Comparison of ENCODE assay signal across 8 mouse cellular contexts in the genomic region with DNA sequence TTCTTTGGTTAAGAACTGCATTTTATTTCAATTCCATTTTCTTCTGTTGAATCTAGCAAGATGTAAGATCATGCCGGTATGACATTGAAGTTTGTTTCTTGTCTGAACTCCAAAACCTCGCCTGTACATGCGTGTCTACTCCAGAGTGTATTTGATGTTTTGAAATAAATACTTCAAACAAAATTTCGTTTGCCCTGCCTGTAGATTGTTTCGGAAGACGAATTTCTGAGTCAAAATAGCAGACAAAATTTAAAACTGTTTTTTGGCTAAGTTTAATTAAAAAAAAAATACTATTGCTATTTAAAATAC. TPM values are rescaled to one million over a fixed set of nuclear protein-coding genes. Genes with fewer than 3 reads are reported as not detected.
DNase-seq lines count a peak whose midpoint lies in the region; ATAC-seq and TF ChIP-seq lines count a peak whose summit lies in the region.

No protein-coding gene starts in this region.

- H3K9ac ChIP-seq in heart, embryonic 14.5 days (ENCODE audit: low read length): peak overlapping the region; percentile 67
- no peak overlapping the region for H3K9ac ChIP-seq in forebrain, postnatal 0 days
- peak overlapping the region; percentile 51 for H3K9ac ChIP-seq in liver, embryonic 16.5 days (ENCODE audit: low read depth, low read length)

- no peaks in the 10 kb centered on the region for H3K27me3 ChIP-seq in heart, embryonic 14.5 days (ENCODE audit: control insufficient read depth, insufficient read depth, low read length)
- no peaks in the 10 kb centered on the region for H3K27me3 ChIP-seq in G1E (ENCODE audit: insufficient read depth, low read length)
- H3K27me3 ChIP-seq in forebrain, postnatal 0 days (ENCODE audit: insufficient read depth, low read length): no peaks in the 10 kb centered on the region
- no peaks in the 10 kb centered on the region for H3K27me3 ChIP-seq in liver, embryonic 16.5 days (ENCODE audit: control insufficient read depth, insufficient read depth, low read depth, low read length)

- no peak for DNase-seq in heart, postnatal 4 days
- DNase-seq in G1E (ENCODE audit: low spot score): no peak
- no peak for DNase-seq in forebrain, postnatal 0 days
- DNase-seq in ovary, postnatal 10 days (ENCODE audit: low spot score): no peak
- no peak for DNase-seq in cerebellum, adult 11-12 months
- DNase-seq in thymus, postnatal 14 days: no peak

- H3K36me3 ChIP-seq in heart, embryonic 14.5 days (ENCODE audit: control insufficient read depth, insufficient read depth, low read length): no peaks in the 10 kb centered on the region
- no peaks in the 10 kb centered on the region for H3K36me3 ChIP-seq in G1E (replicated peaks)
- H3K36me3 ChIP-seq in forebrain, postnatal 0 days (ENCODE audit: insufficient read depth): no peaks in the 10 kb centered on the region
- H3K36me3 ChIP-seq in liver, embryonic 16.5 days (ENCODE audit: control insufficient read depth, insufficient read depth): no peaks in the 10 kb centered on the region

- WGBS in heart, embryonic 14.5 days: under 1% methylated on average over 6 of the region's 6 CpGs
- WGBS in forebrain, postnatal 0 days: 0% methylated on average over 6 of the region's 6 CpGs
- under 1% methylated on average over 6 of the region's 6 CpGs for WGBS in liver, embryonic 16.5 days (ENCODE audit: insufficient replicate concordance)

- H3K27ac ChIP-seq in heart, embryonic 14.5 days (replicated peaks in 1 of 2; ENCODE audit: control insufficient read depth in 1 of 2, insufficient read depth in 1 of 2, low read depth in 2 of 2, low read length in 2 of 2): peak overlapping the region in 1 of 2 experiments; percentile 72; a peak in 2 of 4 replicates
- H3K27ac ChIP-seq in forebrain, postnatal 0 days (ENCODE audit: low read depth, low read length): no peak overlapping the region
- peak overlapping the region; percentile 67 for H3K27ac ChIP-seq in liver, embryonic 16.5 days (ENCODE audit: low read length)

- no peaks in the 10 kb centered on the region for H3K9me3 ChIP-seq in heart, embryonic 14.5 days (ENCODE audit: control insufficient read depth, low read length)
- H3K9me3 ChIP-seq in G1E (replicated peaks): no peaks in the 10 kb centered on the region
- no peaks in the 10 kb centered on the region for H3K9me3 ChIP-seq in forebrain, postnatal 0 days (ENCODE audit: low read length)
- no peaks in the 10 kb centered on the region for H3K9me3 ChIP-seq in liver, embryonic 16.5 days (replicated peaks; ENCODE audit: control insufficient read depth, low read length)

- peak overlapping the region; percentile 41 to 62; a peak in 3 of 4 replicates for H3K4me3 ChIP-seq in heart, embryonic 14.5 days (ENCODE audit: control insufficient read depth in 1 of 2, insufficient read depth in 1 of 2, low read depth in 1 of 2, low read length in 2 of 2)
- H3K4me3 ChIP-seq in G1E (ENCODE audit: low read depth, low read length): peak overlapping the region; percentile 67
- H3K4me3 ChIP-seq in forebrain, postnatal 0 days (ENCODE audit: low read depth, low read length): peak overlapping the region; percentile 52
- peak overlapping the region; percentile 65 for H3K4me3 ChIP-seq in liver, embryonic 16.5 days (ENCODE audit: low read depth, low read length)

- peaks cover 3 to 4% of the 10 kb centered on the region in 2 experiments; a peak in 2 of 4 replicates for H3K4me1 ChIP-seq in heart, embryonic 14.5 days (ENCODE audit: control insufficient read depth in 2 of 2, insufficient read depth in 2 of 2, low read length in 2 of 2)
- H3K4me1 ChIP-seq in G1E (ENCODE audit: insufficient read depth, low read depth, low read length): peaks cover 38% of the 10 kb centered on the region
- no peaks in the 10 kb centered on the region for H3K4me1 ChIP-seq in forebrain, postnatal 0 days (ENCODE audit: insufficient read depth)
- peaks cover 17% of the 10 kb centered on the region for H3K4me1 ChIP-seq in liver, embryonic 16.5 days (ENCODE audit: control insufficient read depth, low read depth, low read length)

- ATAC-seq in heart, embryonic 14.5 days (ENCODE audit: insufficient number of reproducible peaks, insufficient read depth, low FRiP score, low read depth): no peak
- ATAC-seq in G1E (ENCODE audit: extremely low read depth, insufficient number of reproducible peaks, low FRiP score, poor library complexity, severe bottlenecking): no peak
- ATAC-seq in forebrain, postnatal 0 days: no peak
- no peak for ATAC-seq in liver, embryonic 16.5 days (ENCODE audit: low read depth)

- peak overlapping the region; percentile 96 for H3K4me2 ChIP-seq in heart, embryonic 14.5 days (ENCODE audit: low read length)
- H3K4me2 ChIP-seq in forebrain, postnatal 0 days (ENCODE audit: low read depth): peak overlapping the region; percentile 59
- H3K4me2 ChIP-seq in liver, embryonic 16.5 days (ENCODE audit: low read depth, low read length): peak overlapping the region; percentile 94

- TF ChIP-seq CTCF in G1E (IDR thresholded peaks at IDR 0.05; ENCODE audit: low read depth, low read length): no peak
- no peak for TF ChIP-seq CTCF in forebrain, postnatal 0 days (IDR thresholded peaks at IDR 0.05; ENCODE audit: low read depth)

RNA-seq across cellular contexts. Expression of a gene that starts 12.6 kb away (rescaled TPM):
- 7.5 and 8.5 TPM in 2 replicates for polyA plus RNA-seq in heart, embryonic 14.5 days (2014; fragmentation: Nextera tagmentation; extraction: Ambion mirVana)
- 1,000 to 10,000 TPM; 1,227 to 1,327 TPM for total RNA-seq in heart, postnatal 4 days (2021)
- 309 and 344 TPM in 2 replicates for total RNA-seq in G1E (2014; fragmentation: Nextera tagmentation)
- total RNA-seq in G1E (2017): 843 and 1,115 TPM in 2 replicates
- polyA plus RNA-seq in G1E (2012): 11.0 and 66.6 TPM in 2 replicates
- total RNA-seq in forebrain, postnatal 0 days (2014; rRNA removed): 1,275 and 1,840 TPM in 2 replicates
- 4.1 and 5.7 TPM in 2 replicates for polyA plus RNA-seq in forebrain, postnatal 0 days (2015; fragmentation: Nextera tagmentation; extraction: Ambion mirVana)
- 5.5 and 9.8 TPM in 2 replicates for polyA plus RNA-seq in liver, embryonic 16.5 days (2015; fragmentation: Nextera tagmentation; extraction: Ambion mirVana)

RNA-seq across cellular contexts. Expression of a gene that starts 15.5 kb away (rescaled TPM):
- 3.8 and 5.4 TPM in 2 replicates for polyA plus RNA-seq in heart, embryonic 14.5 days (2014; fragmentation: Nextera tagmentation; extraction: Ambion mirVana)
- 100 to 1,000 TPM; 480 to 499 TPM for total RNA-seq in heart, postnatal 4 days (2021)
- 510 and 530 TPM in 2 replicates for total RNA-seq in G1E (2014; fragmentation: Nextera tagmentation)
- 1,417 and 2,284 TPM in 2 replicates for total RNA-seq in G1E (2017)
- 1,681 and 3,392 TPM in 2 replicates for polyA plus RNA-seq in G1E (2012)
- total RNA-seq in forebrain, postnatal 0 days (2014; rRNA removed): 135 and 227 TPM in 2 replicates
- polyA plus RNA-seq in forebrain, postnatal 0 days (2015; fragmentation: Nextera tagmentation; extraction: Ambion mirVana): not detected in 2 replicates
- polyA plus RNA-seq in liver, embryonic 16.5 days (2015; fragmentation: Nextera tagmentation; extraction: Ambion mirVana): 2.0 and 6.7 TPM in 2 replicates

RNA-seq across cellular contexts. Expression of a gene that starts 17.0 kb away (rescaled TPM):
- 3.0 and 4.3 TPM in 2 replicates for polyA plus RNA-seq in heart, embryonic 14.5 days (2014; fragmentation: Nextera tagmentation; extraction: Ambion mirVana)
- total RNA-seq in heart, postnatal 4 days (2021): 100 to 1,000 TPM; 165 to 172 TPM
- total RNA-seq in G1E (2014; fragmentation: Nextera tagmentation) (647 and 719 TPM in 2 replicates), G1E (2017) (217 and 302 TPM in 2 replicates)
- polyA plus RNA-seq in G1E (2012): 12.1 and 32.9 TPM in 2 replicates
- total RNA-seq in forebrain, postnatal 0 days (2014; rRNA removed): 116 and 134 TPM in 2 replicates
- 0.50 TPM in 1 of 2 replicates, not detected in the other for polyA plus RNA-seq in forebrain, postnatal 0 days (2015; fragmentation: Nextera tagmentation; extraction: Ambion mirVana)
- polyA plus RNA-seq in liver, embryonic 16.5 days (2015; fragmentation: Nextera tagmentation; extraction: Ambion mirVana): 11.0 and 14.8 TPM in 2 replicates

RNA-seq across cellular contexts. Expression of a gene that starts 24.9 kb away (rescaled TPM):
- polyA plus RNA-seq in heart, embryonic 14.5 days (2014; fragmentation: Nextera tagmentation; extraction: Ambion mirVana): 0.65 and 0.66 TPM in 2 replicates
- 10 to 100 TPM; 23.5 to 23.8 TPM for total RNA-seq in heart, postnatal 4 days (2021)
- total RNA-seq in G1E (2014; fragmentation: Nextera tagmentation) (32.7 and 41.6 TPM in 2 replicates), G1E (2017) (77.6 and 126 TPM in 2 replicates)
- polyA plus RNA-seq in G1E (2012): 0.91 and 4.9 TPM in 2 replicates
- total RNA-seq in forebrain, postnatal 0 days (2014; rRNA removed): 12.5 and 17.0 TPM in 2 replicates
- polyA plus RNA-seq in forebrain, postnatal 0 days (2015; fragmentation: Nextera tagmentation; extraction: Ambion mirVana): 0.17 TPM in 1 of 2 replicates, not detected in the other
- 1.1 and 1.8 TPM in 2 replicates for polyA plus RNA-seq in liver, embryonic 16.5 days (2015; fragmentation: Nextera tagmentation; extraction: Ambion mirVana)

RNA-seq across cellular contexts. Expression of a gene that starts 25.6 kb away (rescaled TPM):
- 0.65 and 0.72 TPM in 2 replicates for polyA plus RNA-seq in heart, embryonic 14.5 days (2014; fragmentation: Nextera tagmentation; extraction: Ambion mirVana)
- total RNA-seq in heart, postnatal 4 days (2021): 100 to 1,000 TPM; 121 to 128 TPM
- 125 and 143 TPM in 2 replicates for total RNA-seq in G1E (2014; fragmentation: Nextera tagmentation)
- total RNA-seq in G1E (2017): 96.8 and 187 TPM in 2 replicates
- polyA plus RNA-seq in G1E (2012): 1.8 and 12.3 TPM in 2 replicates
- total RNA-seq in forebrain, postnatal 0 days (2014; rRNA removed): 116 and 119 TPM in 2 replicates
- polyA plus RNA-seq in forebrain, postnatal 0 days (2015; fragmentation: Nextera tagmentation; extraction: Ambion mirVana): 0.17 and 0.47 TPM in 2 replicates
- 1.2 and 1.4 TPM in 2 replicates for polyA plus RNA-seq in liver, embryonic 16.5 days (2015; fragmentation: Nextera tagmentation; extraction: Ambion mirVana)

Comparison
In these comparisons a context has a peak if more than half of its experiments do, and no peak if none do; other contexts are left out.
1. RNA of a gene that starts 15.5 kb away (polyA plus RNA-seq): 1,681 to 3,392 TPM in G1E; 3.8 to 5.4 TPM in heart, embryonic 14.5 days, 2.0 to 6.7 TPM in liver, embryonic 16.5 days and not detected in forebrain, postnatal 0 days; every median in the first group is over 100 times any median in the second.
2. Peak in every context shown above with its lines, with median percentiles within 50 percentile points of each other: H3K4me2 ChIP-seq and H3K4me3 ChIP-seq.